Mouse (Mus musculus) lung, postnatal 25 days (tissue): ENCODE measurements around the gene Slc35b3.

Experiments
- DNase-seq: peaks from one replicate; pipeline ENCODE4 v3.0.0; 2022; ENCODE audit warnings: low spot score

Slc35b3 gene

GRCm38 (mm10) chr13:38938433-38938832 is 22.2 kb downstream of the Slc35b3 start:
- no peak for DNase-seq

- DNase-seq, result peak; percentile 6
Measured at GRCm38 (mm10) chr13:38936860-38937471, 23.7 kb downstream of the Slc35b3 start.

- DNase-seq, result no peak
Measured at GRCm38 (mm10) chr13:38935856-38936446, 24.7 kb downstream of the Slc35b3 start.

- no peak for DNase-seq
Measured at GRCm38 (mm10) chr13:38929843-38930578, 30.7 kb downstream of the Slc35b3 start.

GRCm38 (mm10) chr13:38922676-38923075 is 38.0 kb downstream of the Slc35b3 start:
- no peak for DNase-seq

- no peak for DNase-seq
Measured at GRCm38 (mm10) chr13:38921306-38921705, 39.4 kb downstream of the Slc35b3 start.

GRCm38 (mm10) chr13:38918188-38918885 is 42.3 kb downstream of the Slc35b3 start:
- DNase-seq, result no peak

- DNase-seq, result no peak
Measured at GRCm38 (mm10) chr13:38917556-38917955, 43.1 kb downstream of the Slc35b3 start.

- DNase-seq, result no peak
Measured at GRCm38 (mm10) chr13:38914771-38915170, 45.9 kb downstream of the Slc35b3 start.

- no peak for DNase-seq
Measured at GRCm38 (mm10) chr13:38892364-38892763, 68.3 kb downstream of the Slc35b3 start.
